Mouse (Mus musculus) stomach, postnatal 0 days (tissue): ENCODE data around the gene Calm3.

Experiments
- CTCF ChIP-seq: IDR thresholded peaks from 2 replicates; pipeline ENCODE4 v1.5.1; 2016; ENCODE audit warnings: antibody characterized with exemption, low read depth, mild to moderate bottlenecking, moderate library complexity
- EP300 ChIP-seq: optimal IDR thresholded peaks from 2 replicates; pipeline ENCODE3; 2016; ENCODE audit warnings: antibody characterized with exemption

GRCm38 (mm10) chr7:16956410-16957265 lies 32.7 kb upstream of the Calm3 start:
- no peak for TF ChIP-seq EP300
- no peak for TF ChIP-seq CTCF
